Mouse (Mus musculus) ovary, adult 2 months (tissue): ENCODE data around the gene Anxa4. TPM values are rescaled to one million over a fixed set of nuclear protein-coding genes. Genes with fewer than 3 reads are reported as not detected.

ENCODE experiments used
- polyA plus RNA-seq: library from polyadenylated mRNA; depleted of rRNA; stranded (reverse); fragments of >200 nt; gene quantifications from 2 replicates; pipeline ENCODE4 v1.2.3, GENCODE M21; 2012; rRNA removed

Gene Anxa4
- polyA plus RNA-seq, result 61.5 and 64.6 TPM in 2 replicates

DNA sequence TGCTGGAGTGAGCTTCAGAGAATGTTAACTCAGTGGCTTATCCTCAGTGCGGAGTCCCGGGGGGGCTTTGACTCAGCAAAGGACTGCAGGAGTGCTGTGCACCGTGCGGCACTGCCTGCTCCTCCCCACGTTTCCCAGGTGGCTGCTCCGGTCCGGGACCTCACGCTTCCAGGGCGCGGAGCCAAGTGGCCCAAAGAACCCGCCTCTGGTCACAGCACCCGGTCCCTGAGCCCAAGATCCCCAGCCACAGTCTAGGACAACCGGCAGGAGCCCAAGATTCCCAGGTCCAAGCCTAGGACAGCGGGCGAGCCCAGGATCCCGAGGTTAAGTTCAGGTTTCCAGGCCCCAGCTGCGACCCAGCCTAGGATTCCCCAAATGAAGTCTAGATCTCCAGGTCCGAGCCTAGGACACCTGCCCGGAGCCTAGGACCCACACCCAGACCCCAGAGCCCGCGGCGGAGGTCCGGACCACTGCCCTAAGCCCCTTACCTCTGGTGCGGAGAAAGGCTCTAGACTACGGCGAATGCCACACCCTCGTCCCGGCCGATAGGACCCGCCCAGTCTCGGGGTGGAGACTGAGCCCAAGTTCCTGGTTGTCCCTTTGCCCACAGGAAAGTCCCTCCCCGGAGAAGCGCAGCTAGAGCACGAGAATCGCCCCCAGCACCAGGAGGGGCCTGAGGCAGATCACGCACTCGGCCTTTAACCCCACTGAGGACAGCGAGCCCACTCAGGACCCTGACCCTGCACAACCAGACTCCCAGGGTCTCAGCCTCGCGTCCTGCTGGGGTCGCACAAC is at the start of gene Anxa4:
Gene Anxa4 (minus strand): TSS at position 564 of the 795 bp plus-strand sequence.

DNA sequence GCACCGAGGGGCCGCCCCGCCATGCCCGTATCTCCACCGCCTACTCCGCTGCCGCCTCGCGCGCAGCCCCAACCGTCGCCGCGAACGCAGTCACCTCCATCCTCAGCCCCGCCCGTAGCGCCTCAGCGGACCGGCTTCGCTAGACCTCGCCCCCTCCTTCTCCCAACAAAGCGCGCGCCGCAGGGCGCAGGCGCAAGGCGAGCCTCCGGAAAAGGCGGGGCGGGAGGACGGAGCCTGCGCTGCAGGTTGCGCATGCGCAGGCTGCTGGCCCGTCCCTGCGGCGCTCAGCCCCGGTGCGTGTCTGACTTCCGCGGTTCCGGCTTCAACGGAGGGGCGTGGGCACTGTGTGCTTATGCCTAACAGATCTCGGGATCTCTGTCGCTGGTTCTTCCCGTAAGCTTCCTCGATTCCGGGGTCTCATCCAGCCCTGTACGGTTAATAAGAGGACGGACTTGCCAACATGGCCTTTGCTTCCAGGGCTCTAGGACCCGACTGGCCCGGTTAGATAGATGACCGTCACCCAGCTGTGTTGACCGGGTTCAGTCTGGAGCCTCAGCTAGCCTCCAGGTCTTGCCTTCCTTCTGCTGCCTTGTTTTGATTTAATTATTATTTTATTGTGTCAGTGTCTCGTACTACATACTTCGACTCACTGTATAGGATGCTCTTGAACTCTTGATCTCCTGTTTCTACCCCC is 60.1 kb downstream of the Anxa4 start, which contains the start of gene Gmcl1:
Gene Gmcl1 (minus strand): TSS at position 201 of the 694 bp plus-strand sequence.

Other genes starting within 250 kb of the Anxa4 start
- gene Asprv1, start 165.4 kb downstream of the Anxa4 start, polyA plus RNA-seq, result 0.16 and 0.33 TPM in 2 replicates
- 11.3 TPM in 2 replicates for gene Mxd1, start 124.4 kb downstream of the Anxa4 start, polyA plus RNA-seq
- gene Snrnp27, start 109.1 kb downstream of the Anxa4 start, polyA plus RNA-seq, result 5.1 and 5.8 TPM in 2 replicates
- 13.4 and 20.9 TPM in 2 replicates for gene Gmcl1, start 60.2 kb downstream of the Anxa4 start, polyA plus RNA-seq
- gene Aak1, start 55.9 kb upstream of the Anxa4 start, polyA plus RNA-seq, result 31.4 and 38.9 TPM in 2 replicates
- gene Nfu1, start 215.7 kb upstream of the Anxa4 start, polyA plus RNA-seq, result 42.9 and 72.7 TPM in 2 replicates
- 13.1 and 13.5 TPM in 2 replicates for gene Gfpt1, start 249.3 kb upstream of the Anxa4 start, polyA plus RNA-seq